Mouse (Mus musculus): ENCODE measurements at regions not wholly inside any gene's neighbourhood (a gene's known extent, or its start where the extent isn't known, plus 50 kb on each side); places are given as distances from the start of the nearest gene placed in this dataset.
A peak's percentile ranks its signal among the peaks of the same experiment; 100 is the strongest.

DNA sequence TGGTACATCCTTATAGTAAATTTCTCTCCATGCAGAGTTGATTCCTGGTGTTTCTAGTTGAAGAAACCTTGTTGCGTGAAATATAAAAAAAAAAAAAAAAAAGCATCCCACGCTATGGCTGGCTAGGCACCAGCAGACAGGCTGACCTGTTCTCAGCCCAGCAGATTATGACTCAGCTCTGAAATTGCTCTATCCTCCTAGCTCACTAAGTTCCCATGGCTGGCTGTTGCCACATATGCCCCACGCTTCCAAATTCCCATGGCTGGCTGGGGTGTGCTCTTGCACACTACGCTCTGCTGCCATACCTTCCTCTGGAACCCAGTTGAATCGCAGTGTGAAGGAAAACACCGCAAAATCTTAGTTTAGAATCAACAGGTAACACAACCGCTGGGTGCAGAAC, 270.1 kb downstream of the Mid1ip1 start:
- 0 out of 2 replicates have a peak, but pooled peaks cover 4% of the 10 kb centered on the region for H3K4me1 ChIP-seq (replicated peaks; ENCODE audit: low read depth, low read length)
- no peak overlapping the region for H3K4me3 ChIP-seq (replicated peaks; ENCODE audit: low read length)
- no peaks in the 10 kb centered on the region for H3K27me3 ChIP-seq (ENCODE audit: insufficient read depth, low read length)
- TF ChIP-seq NANOG (IDR thresholded peaks at IDR 0.05; ENCODE audit: borderline replicate concordance, low read length): no peak
- TF ChIP-seq POU5F1 (IDR thresholded peaks at IDR 0.05; ENCODE audit: borderline replicate concordance, low read length): no peak
- no peak for TF ChIP-seq CTCF (conservative IDR thresholded peaks at IDR 0.05; ENCODE audit: low read length)
- H3K9me3 ChIP-seq (ENCODE audit: low read length): no peaks in the 10 kb centered on the region
- no peaks in the 10 kb centered on the region for H3K36me3 ChIP-seq (ENCODE audit: insufficient read depth, low read length)

DNA sequence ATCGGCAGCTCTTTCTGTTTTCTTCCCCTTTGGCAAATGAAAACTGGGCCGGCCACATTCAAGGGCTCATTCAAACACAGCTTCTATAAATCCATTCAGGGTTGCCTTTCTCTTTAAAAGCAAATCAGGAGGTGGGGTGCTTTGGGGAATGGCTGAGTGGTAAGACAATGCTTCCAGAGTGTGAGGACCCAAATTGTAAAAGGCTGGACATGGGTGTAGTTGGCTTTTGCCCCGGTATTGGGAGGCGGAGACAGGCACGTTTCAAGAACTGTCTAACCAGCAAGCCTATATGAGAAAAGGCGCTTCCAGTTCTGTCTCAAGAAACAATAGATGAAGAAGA, 277.0 kb downstream of the Mid1ip1 start:
- Histone ChIP-seq H3K9me3 (ENCODE audit: low read length) (no peaks in the 10 kb centered on the region), H3K4me3 (replicated peaks; ENCODE audit: low read length) (no peak overlapping the region), H3K36me3 (ENCODE audit: insufficient read depth, low read length) (no peaks in the 10 kb centered on the region), H3K27me3 (ENCODE audit: insufficient read depth, low read length) (peaks cover 5% of the 10 kb centered on the region; the same call in 1 of the 2 replicates), H3K4me1 (replicated peaks; ENCODE audit: low read depth, low read length) (peaks cover 28% of the 10 kb centered on the region)
- TF ChIP-seq NANOG (IDR thresholded peaks at IDR 0.05; ENCODE audit: borderline replicate concordance, low read length) (no peak), CTCF (conservative IDR thresholded peaks at IDR 0.05; ENCODE audit: low read length) (no peak), POU5F1 (IDR thresholded peaks at IDR 0.05; ENCODE audit: borderline replicate concordance, low read length) (no peak)

DNA sequence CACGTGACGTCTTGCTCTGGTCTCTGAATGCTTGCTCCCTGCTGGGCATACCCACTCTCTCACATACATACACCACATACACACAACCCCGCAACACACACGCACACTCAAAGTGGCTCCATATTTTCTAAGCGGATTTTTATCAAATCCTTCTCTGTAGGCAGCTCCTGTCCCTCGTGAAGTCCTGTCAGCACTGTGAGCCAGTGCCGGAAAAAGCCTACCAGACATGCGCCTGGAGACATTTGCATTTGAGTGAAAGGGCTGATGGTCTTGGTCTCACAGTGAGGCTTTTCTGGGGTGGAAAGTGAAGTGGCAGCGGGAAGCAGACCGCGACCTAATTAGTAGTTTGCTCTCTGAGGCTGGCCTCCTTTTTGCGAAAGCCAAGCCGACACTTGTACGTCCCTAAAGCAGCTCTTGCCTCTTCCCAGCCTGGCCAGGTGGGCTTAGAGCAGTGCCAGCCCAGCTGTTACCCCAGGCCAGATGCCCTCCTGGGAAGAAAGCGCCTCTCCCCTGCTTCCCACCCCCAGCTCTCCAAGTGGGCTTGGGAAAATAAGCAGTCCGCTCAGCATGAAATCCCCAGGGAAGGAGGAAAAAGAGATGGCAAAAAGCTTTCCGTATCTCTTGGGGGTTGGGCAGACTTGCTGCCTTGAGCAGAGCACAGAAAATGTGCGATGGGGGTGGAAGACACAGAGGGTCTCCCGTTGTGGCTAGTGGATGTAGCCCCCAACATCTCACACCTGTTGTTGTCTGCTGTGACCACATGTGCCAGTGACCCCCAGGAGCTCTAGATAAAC, 277.6 kb downstream of the Mid1ip1 start:
- no peak for TF ChIP-seq POU5F1 (IDR thresholded peaks at IDR 0.05; ENCODE audit: borderline replicate concordance, low read length)
- peaks cover 28% of the 10 kb centered on the region for H3K4me1 ChIP-seq (replicated peaks; ENCODE audit: low read depth, low read length)
- no peaks in the 10 kb centered on the region for H3K36me3 ChIP-seq (ENCODE audit: insufficient read depth, low read length)
- H3K9me3 ChIP-seq (ENCODE audit: low read length): no peaks in the 10 kb centered on the region
- 0 out of 2 replicates have a peak overlapping the region, but pooled peaks have one; percentile 20 for H3K4me3 ChIP-seq (replicated peaks; ENCODE audit: low read length)
- H3K27me3 ChIP-seq (ENCODE audit: insufficient read depth, low read length): peaks cover 5% of the 10 kb centered on the region; the same call in 1 of the 2 replicates

DNA sequence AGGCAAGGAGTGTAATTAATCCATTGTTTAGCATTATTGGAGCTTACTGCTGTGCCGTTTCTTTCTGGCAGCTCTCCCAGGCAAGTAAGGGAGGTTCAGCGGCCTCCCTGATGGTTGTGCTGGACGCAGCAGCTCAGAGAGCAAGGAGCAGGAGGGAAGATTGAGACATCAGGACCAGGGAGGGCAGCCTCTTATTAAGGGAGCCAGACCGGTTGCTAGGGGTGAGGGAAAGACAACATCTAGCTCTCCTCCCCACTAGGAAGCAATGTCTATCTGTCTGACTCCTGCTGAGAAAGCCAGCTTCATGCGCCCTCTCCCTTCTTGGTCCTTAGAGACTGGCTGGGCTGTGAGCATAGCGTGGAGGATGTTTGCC, 278.2 kb downstream of the Mid1ip1 start:
- Histone ChIP-seq H3K4me3 (replicated peaks; ENCODE audit: low read length) (no peak overlapping the region), H3K27me3 (ENCODE audit: insufficient read depth, low read length) (peaks cover 5% of the 10 kb centered on the region; the same call in 1 of the 2 replicates), H3K9me3 (ENCODE audit: low read length) (no peaks in the 10 kb centered on the region), H3K4me1 (replicated peaks; ENCODE audit: low read depth, low read length) (peaks cover 28% of the 10 kb centered on the region), H3K36me3 (ENCODE audit: insufficient read depth, low read length) (no peaks in the 10 kb centered on the region)
- no peak for TF ChIP-seq CTCF (conservative IDR thresholded peaks at IDR 0.05; ENCODE audit: low read length)
- no peak for TF ChIP-seq POU5F1 (IDR thresholded peaks at IDR 0.05; ENCODE audit: borderline replicate concordance, low read length)
- no peak for TF ChIP-seq NANOG (IDR thresholded peaks at IDR 0.05; ENCODE audit: borderline replicate concordance, low read length)

DNA sequence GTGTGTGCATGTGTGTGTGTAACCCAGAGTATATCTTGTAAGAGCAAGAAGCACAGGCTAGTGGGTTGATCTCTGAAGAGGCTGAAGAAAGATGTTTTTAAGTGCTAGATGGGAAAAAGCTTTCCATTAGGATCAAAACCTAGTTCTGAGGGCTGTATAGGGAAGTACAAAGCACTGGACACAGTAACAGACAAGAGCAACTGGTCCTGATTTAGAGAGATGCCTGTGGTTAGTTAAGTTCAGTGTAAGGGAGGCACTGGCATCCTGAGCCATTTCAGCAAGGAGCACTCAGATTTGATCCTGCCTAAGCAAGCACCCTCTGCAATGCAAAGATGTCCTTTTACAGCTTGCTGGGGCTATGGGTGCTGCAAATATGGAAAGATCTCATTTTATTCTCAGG, 280.1 kb downstream of the Mid1ip1 start:
- no peak for TF ChIP-seq CTCF (conservative IDR thresholded peaks at IDR 0.05; ENCODE audit: low read length)
- H3K9me3 ChIP-seq (ENCODE audit: low read length): no peaks in the 10 kb centered on the region
- H3K36me3 ChIP-seq (ENCODE audit: insufficient read depth, low read length): no peaks in the 10 kb centered on the region
- peaks cover 5% of the 10 kb centered on the region; the same call in 1 of the 2 replicates for H3K27me3 ChIP-seq (ENCODE audit: insufficient read depth, low read length)
- H3K4me3 ChIP-seq (replicated peaks; ENCODE audit: low read length): no peak overlapping the region
- peaks cover 28% of the 10 kb centered on the region for H3K4me1 ChIP-seq (replicated peaks; ENCODE audit: low read depth, low read length)

DNA sequence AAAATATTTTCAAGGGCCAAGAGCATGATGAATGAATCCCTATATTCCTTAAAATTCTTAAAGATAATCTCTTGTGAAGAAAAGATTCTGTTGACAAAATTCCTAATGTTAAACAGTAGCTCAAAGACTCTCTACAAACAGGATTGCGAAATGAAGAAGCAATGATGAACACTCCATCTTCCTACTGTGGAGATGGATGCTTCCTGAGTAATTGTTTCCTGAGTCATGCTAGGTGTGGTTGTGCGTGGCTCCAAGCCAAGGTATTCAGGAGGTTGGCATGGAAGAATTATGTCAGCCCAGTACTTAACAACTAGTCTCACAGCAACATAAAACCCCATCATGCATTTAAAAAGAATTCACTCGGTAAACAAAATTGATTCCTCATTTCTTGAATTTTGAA, 286.4 kb downstream of the Mid1ip1 start:
- Histone ChIP-seq H3K36me3 (ENCODE audit: insufficient read depth, low read length) (no peaks in the 10 kb centered on the region), H3K4me1 (replicated peaks; ENCODE audit: low read depth, low read length) (no peaks in the 10 kb centered on the region; the same call in 1 of the 2 replicates), H3K9me3 (ENCODE audit: low read length) (no peaks in the 10 kb centered on the region), H3K4me3 (replicated peaks; ENCODE audit: low read length) (no peak overlapping the region), H3K27me3 (ENCODE audit: insufficient read depth, low read length) (no peaks in the 10 kb centered on the region)
- TF ChIP-seq POU5F1 (IDR thresholded peaks at IDR 0.05; ENCODE audit: borderline replicate concordance, low read length) (no peak), CTCF (conservative IDR thresholded peaks at IDR 0.05; ENCODE audit: low read length) (no peak), NANOG (IDR thresholded peaks at IDR 0.05; ENCODE audit: borderline replicate concordance, low read length) (no peak)

DNA sequence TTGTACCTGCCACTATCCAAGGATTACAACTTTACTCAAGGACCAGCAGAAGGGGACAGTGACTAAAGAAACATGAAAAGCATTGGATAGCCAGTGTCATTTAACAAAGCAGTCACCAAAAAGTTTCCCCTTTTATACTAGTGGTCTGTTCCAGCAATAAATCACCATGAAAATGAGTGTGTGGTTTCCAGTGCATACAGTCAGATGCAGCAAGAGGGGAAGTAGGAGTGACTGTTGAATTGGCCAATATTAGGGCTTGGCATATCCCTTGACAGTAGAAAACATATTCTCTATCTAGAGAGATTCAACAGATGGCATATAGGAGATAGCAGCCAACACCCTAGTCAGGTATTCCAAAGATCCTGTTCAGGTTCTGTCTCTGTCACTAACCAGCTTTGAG, 259.8 kb upstream of the H2al1a start:
- Histone ChIP-seq H3K4me1 (replicated peaks; ENCODE audit: low read depth, low read length) (no peaks in the 10 kb centered on the region), H3K36me3 (ENCODE audit: insufficient read depth, low read length) (no peaks in the 10 kb centered on the region), H3K9me3 (ENCODE audit: low read length) (no peaks in the 10 kb centered on the region; the same call in 1 of the 2 replicates), H3K4me3 (replicated peaks; ENCODE audit: low read length) (no peak overlapping the region), H3K27me3 (ENCODE audit: insufficient read depth, low read length) (no peaks in the 10 kb centered on the region)
- no peak for TF ChIP-seq NANOG (IDR thresholded peaks at IDR 0.05; ENCODE audit: borderline replicate concordance, low read length)
- TF ChIP-seq CTCF (conservative IDR thresholded peaks at IDR 0.05; ENCODE audit: low read length): no peak
- no peak for TF ChIP-seq POU5F1 (IDR thresholded peaks at IDR 0.05; ENCODE audit: borderline replicate concordance, low read length)

DNA sequence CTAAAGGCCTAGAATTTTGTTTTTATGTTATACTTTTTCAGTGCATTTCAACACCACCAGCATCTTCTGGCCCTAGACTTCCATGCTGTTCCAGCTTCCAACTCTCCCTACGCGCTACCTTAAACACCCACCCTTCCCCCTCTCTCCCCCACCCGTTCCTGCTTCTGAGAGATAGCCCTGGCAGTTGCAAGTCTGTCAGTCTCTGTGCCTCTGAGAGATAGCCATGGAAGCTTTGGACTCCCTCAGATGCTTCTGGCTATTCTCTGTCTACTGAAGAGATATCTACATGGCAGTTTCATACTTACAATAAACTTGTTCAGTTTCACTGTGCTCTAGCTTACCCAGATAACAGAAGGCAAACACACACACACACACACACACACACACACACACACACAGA, 252.3 kb upstream of the H2al1a start:
- no peaks in the 10 kb centered on the region for H3K4me1 ChIP-seq (replicated peaks; ENCODE audit: low read depth, low read length)
- H3K36me3 ChIP-seq (ENCODE audit: insufficient read depth, low read length): no peaks in the 10 kb centered on the region
- H3K27me3 ChIP-seq (ENCODE audit: insufficient read depth, low read length): no peaks in the 10 kb centered on the region
- H3K4me3 ChIP-seq (replicated peaks; ENCODE audit: low read length): no peak overlapping the region
- no peak for TF ChIP-seq CTCF (conservative IDR thresholded peaks at IDR 0.05; ENCODE audit: low read length)
- no peak for TF ChIP-seq POU5F1 (IDR thresholded peaks at IDR 0.05; ENCODE audit: borderline replicate concordance, low read length)
- no peak for TF ChIP-seq NANOG (IDR thresholded peaks at IDR 0.05; ENCODE audit: borderline replicate concordance, low read length)
- H3K9me3 ChIP-seq (ENCODE audit: low read length): peaks cover 10% of the 10 kb centered on the region; the same call in 1 of the 2 replicates

DNA sequence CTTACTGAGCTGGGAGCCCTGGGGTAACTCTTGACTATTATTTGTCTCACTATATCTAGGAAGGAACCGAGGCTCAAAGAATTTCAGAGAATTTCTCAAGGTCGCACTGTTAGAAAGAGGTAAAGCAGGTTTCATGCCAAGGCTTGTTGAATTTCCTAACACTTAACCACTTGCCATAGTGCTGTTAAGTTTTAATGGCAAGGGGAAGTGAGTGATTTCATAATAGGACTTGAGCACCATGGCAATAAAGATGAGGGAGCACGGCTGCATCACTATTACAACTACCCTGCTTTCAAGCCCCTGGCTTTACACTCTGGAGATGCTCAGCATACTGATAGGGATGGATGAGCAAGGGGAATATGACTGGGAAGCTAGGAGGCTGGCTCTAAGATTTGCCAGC, 216.9 kb upstream of the H2al1a start:
- H3K4me3 ChIP-seq (replicated peaks; ENCODE audit: low read length): no peak overlapping the region
- H3K9me3 ChIP-seq (ENCODE audit: low read length): no peaks in the 10 kb centered on the region
- H3K36me3 ChIP-seq (ENCODE audit: insufficient read depth, low read length): no peaks in the 10 kb centered on the region
- no peak for TF ChIP-seq NANOG (IDR thresholded peaks at IDR 0.05; ENCODE audit: borderline replicate concordance, low read length)
- TF ChIP-seq CTCF (conservative IDR thresholded peaks at IDR 0.05; ENCODE audit: low read length): no peak
- TF ChIP-seq POU5F1 (IDR thresholded peaks at IDR 0.05; ENCODE audit: borderline replicate concordance, low read length): no peak
- H3K4me1 ChIP-seq (replicated peaks; ENCODE audit: low read depth, low read length): no peaks in the 10 kb centered on the region
- no peaks in the 10 kb centered on the region for H3K27me3 ChIP-seq (ENCODE audit: insufficient read depth, low read length)

Measured in E14TG2a.4 (cell line).